Mouse (Mus musculus) liver, embryonic 16.5 days (tissue): ENCODE data around the gene Dag1. TPM values are rescaled to one million over a fixed set of nuclear protein-coding genes. Genes with fewer than 3 reads are reported as not detected.
"Not testable (repeated sequence)": the region's sequence is repeated elsewhere in the genome, so short reads cannot be mapped to it uniquely, and the experiment has no call there.

ENCODE experiments used
- ATAC-seq: fragments of 200-750 bp; cut with Nextera tagmentation; 2 replicates; pipeline ENCODE4 v1.8.0; 2017; ENCODE audit warnings: low read depth, mild to moderate bottlenecking, moderate number of reproducible peaks, moderate library complexity
- H3K27ac ChIP-seq: fragments of 300-500 bp; sonication (generic); 2 replicates; pipeline ENCODE4 v1.5.1; 2014; ENCODE audit warnings: mild to moderate bottlenecking, low read length
- H3K27me3 ChIP-seq: fragments of 300-500 bp; sonication (generic); 2 replicates; pipeline ENCODE4 v1.6.1; 2014; ENCODE audit warnings: low read depth, low read length, mixed read lengths; ENCODE audit not compliant: control insufficient read depth, insufficient read depth
- H3K36me3 ChIP-seq: fragments of 300-500 bp; sonication (generic); 2 replicates; pipeline ENCODE4 v1.6.1; 2014; ENCODE audit warnings: mild to moderate bottlenecking; ENCODE audit not compliant: control insufficient read depth, insufficient read depth
- H3K4me1 ChIP-seq: fragments of 300-500 bp; sonication (generic); 2 replicates; pipeline ENCODE4 v1.6.1; 2014; ENCODE audit warnings: low read depth, low read length, mixed read lengths; ENCODE audit not compliant: control insufficient read depth
- H3K4me2 ChIP-seq: fragments of 300-500 bp; sonication (generic); 2 replicates; pipeline ENCODE4 v1.6.1; 2014; ENCODE audit warnings: low read depth, low read length, mixed read lengths
- H3K4me3 ChIP-seq: fragments of 300-500 bp; sonication (generic); 2 replicates; pipeline ENCODE4 v1.5.1; 2014; ENCODE audit warnings: low read depth, mild to moderate bottlenecking, low read length
- H3K9ac ChIP-seq: fragments of 300-500 bp; sonication (generic); 2 replicates; pipeline ENCODE4 v1.6.1; 2014; ENCODE audit warnings: low read depth, low read length
- H3K9me3 ChIP-seq: fragments of 300-500 bp; sonication (generic); replicated peaks from 2 replicates; pipeline ENCODE4 v1.6.1; 2016; ENCODE audit warnings: low read length; ENCODE audit not compliant: control insufficient read depth
- WGBS: fragments of 180-500 bp; shearing (Covaris S2); extraction: QIAGEN DNeasy Blood & Tissue Kit; methylation state at CpG from one replicate; pipeline ENCODE4 v1.1.7; 2014; ENCODE audit not compliant: insufficient replicate concordance; 5-methylcytosine and 5-hydroxymethylcytosine counted together
- polyA plus RNA-seq: library from polyadenylated mRNA; unstranded; fragments of >200 nt; fragmentation: Nextera tagmentation; extraction: Ambion mirVana; gene quantifications from 2 replicates; pipeline ENCODE4 v1.2.1, GENCODE M21; 2015

Gene Dag1
- polyA plus RNA-seq, 1 experiment from 2014 or later, result 20.4 TPM

DNA sequence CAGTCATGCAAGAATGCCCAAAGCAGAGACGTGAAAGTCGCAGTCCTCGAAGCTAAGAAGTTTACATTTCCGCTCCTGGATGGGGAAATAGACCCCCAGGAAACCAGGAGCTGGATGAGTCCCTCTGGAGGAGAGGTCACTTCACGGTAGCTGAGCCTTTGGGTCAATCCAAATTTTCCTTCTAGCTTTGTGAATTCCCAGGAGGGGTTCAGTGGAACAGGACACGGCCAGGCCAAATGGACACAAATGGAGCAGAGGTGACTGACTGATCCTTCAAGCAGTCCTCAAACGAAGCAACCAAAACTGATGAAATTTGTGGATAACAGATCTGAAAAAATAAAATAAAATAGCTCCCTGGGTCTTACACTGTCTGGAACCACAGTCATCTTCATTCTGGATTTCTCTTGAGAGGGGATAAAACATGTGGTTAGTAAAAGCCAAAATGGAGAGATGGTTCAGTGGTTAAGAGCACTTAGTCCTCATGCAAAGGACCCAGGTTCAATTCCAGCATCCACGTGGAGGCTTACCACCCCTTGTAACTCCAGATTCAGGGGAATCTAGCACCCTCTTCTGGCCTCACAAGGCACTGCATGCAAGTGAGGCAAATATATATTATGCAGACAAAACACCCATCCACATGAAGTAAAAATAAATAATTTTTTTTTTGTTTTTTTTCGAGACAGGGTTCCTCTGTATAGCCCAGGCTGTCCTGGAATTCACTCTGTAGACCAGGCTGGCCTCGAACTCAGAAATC, 15.1 kb upstream of the Dag1 start:
- Histone ChIP-seq H3K4me3 (no peak overlapping the region), H3K36me3 (no peaks in the 10 kb centered on the region), H3K4me2 (no peak overlapping the region), H3K27me3 (no peaks in the 10 kb centered on the region), H3K4me1 (peaks cover 6% of the 10 kb centered on the region; the same call in 1 of the 2 replicates), H3K27ac (no peak overlapping the region), H3K9ac (no peak overlapping the region), H3K9me3 (no peaks in the 10 kb centered on the region)
- no peak for ATAC-seq
- 54% methylated on average over 10 of the region's 10 CpGs for WGBS

DNA sequence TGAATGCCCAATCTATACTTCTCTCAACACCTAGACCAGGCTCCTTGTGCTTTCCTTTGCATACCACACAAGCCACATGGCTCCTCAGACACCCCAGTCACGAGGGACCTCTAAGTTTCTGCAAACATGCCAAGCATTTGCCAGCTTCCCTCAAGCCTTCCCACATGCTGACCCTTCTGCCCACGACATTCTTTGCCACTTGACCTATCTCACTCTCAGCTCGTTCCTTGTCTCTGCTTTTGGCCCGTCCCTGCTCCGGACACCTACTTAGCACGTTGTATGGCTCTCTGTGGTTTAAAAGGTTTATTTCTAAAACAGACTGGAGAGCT, 11.5 kb upstream of the Dag1 start:
- Histone ChIP-seq H3K4me1 (peaks cover 6% of the 10 kb centered on the region), H3K9ac (no peak overlapping the region), H3K36me3 (no peaks in the 10 kb centered on the region), H3K4me3 (no peak overlapping the region), H3K27me3 (no peaks in the 10 kb centered on the region), H3K27ac (no peak overlapping the region), H3K4me2 (no peak overlapping the region), H3K9me3 (no peaks in the 10 kb centered on the region)
- ATAC-seq, result no peak
- WGBS, result 40% methylated on average over 6 of the region's 6 CpGs

DNA sequence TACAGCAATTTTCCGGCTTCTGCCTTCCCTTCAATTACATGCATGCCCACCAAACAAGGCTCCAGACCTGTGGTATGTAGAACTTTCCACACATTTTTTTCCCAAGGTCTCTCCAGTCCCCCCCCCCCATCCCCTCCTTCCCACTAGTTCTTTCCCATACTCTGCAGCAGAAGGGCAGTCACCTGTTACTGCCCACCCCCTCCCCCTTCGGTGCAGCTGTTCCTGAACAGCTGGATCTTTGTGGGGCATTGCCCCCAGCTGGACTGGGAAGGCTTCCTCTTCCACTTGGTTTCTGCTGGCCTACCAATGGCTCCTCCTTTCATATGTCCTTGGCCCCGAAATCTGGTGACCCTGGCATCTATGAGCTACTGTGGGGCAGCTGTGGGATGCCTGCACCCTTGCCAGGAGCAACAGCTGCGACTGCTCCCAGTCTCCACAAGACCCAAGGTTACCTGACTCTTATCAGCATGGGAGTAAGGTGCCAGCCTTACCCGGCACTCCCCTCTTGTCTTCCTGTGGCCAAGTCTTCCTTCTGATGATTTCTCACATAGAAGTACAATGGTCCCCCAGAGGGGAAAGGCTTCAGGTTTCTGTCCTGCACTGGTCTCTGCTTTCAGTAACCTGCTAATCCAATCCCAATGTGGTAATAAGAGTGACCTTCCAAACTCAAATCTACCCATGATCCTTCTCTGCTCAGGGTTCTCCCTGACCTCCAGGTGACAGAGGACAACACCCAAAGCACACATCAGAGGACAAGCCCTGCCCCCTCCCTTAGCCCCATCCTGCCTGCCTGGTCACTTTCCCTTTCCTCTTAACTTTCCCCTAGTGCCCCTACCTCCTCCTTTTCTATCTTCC, 10.9 kb upstream of the Dag1 start:
- Histone ChIP-seq H3K4me1 (peaks cover 6% of the 10 kb centered on the region), H3K9me3 (no peaks in the 10 kb centered on the region), H3K36me3 (no peaks in the 10 kb centered on the region), H3K4me2 (no peak overlapping the region), H3K9ac (no peak overlapping the region), H3K27ac (no peak overlapping the region), H3K4me3 (no peak overlapping the region), H3K27me3 (no peaks in the 10 kb centered on the region)
- whole genome bisulfite sequencing, result 55% methylated on average over 5 of the region's 5 CpGs
- ATAC-seq, result peak; percentile 72

DNA sequence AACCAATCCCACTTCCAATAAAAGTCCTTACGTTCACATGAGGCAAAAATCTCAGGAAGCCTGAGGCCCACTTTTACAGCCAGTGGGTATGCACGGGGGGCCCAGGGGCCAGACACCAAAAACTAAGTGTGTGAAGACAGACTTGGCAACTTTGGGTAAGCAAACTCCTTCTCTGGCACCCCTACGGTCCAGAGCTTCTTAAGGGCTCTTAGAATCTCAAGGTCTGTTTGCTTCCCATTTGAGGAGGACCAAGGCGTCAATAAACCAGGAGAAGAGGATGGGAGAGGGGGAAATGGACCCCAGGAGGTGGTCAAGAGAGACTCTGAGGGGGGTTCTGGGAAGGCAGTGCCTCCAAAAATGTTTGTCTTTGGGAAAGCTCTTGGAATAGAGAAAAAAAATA, 9.7 kb upstream of the Dag1 start:
- ATAC-seq, result no peak
- H3K4me2 ChIP-seq, result no peak overlapping the region
- H3K27ac ChIP-seq, result no peak overlapping the region
- no peaks in the 10 kb centered on the region for H3K36me3 ChIP-seq
- H3K9me3 ChIP-seq, result no peaks in the 10 kb centered on the region
- H3K4me3 ChIP-seq, result no peak overlapping the region
- WGBS, result 63% methylated on average over 4 of the region's 4 CpGs
- H3K4me1 ChIP-seq, result peaks cover 6% of the 10 kb centered on the region
- no peaks in the 10 kb centered on the region for H3K27me3 ChIP-seq
- H3K9ac ChIP-seq, result no peak overlapping the region

DNA sequence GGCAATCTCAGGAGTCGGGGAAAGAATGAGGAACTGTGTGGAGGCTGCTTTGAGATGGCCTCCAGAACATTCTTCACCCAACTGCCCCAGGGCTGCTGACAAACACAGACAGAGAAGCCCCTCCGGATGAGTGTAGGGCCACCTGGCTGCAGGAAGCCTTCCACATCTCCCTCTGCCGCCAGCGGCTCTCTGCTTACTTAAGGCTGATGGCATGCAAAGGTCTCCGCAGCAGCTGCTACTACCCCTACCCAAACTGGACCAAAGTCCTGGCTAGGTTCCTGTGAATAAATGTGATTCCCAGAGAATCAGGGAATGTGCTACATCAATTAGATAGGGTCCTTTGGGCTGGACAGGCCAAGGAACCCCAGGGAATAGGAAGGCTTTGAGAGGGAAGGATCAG, 8.9 kb upstream of the Dag1 start:
- Histone ChIP-seq H3K4me2 (no peak overlapping the region), H3K9ac (no peak overlapping the region), H3K4me1 (peaks cover 6% of the 10 kb centered on the region), H3K27ac (no peak overlapping the region), H3K27me3 (no peaks in the 10 kb centered on the region), H3K4me3 (no peak overlapping the region), H3K36me3 (no peaks in the 10 kb centered on the region), H3K9me3 (no peaks in the 10 kb centered on the region)
- ATAC-seq, result no peak
- 48% methylated on average over 5 of the region's 5 CpGs for WGBS

DNA sequence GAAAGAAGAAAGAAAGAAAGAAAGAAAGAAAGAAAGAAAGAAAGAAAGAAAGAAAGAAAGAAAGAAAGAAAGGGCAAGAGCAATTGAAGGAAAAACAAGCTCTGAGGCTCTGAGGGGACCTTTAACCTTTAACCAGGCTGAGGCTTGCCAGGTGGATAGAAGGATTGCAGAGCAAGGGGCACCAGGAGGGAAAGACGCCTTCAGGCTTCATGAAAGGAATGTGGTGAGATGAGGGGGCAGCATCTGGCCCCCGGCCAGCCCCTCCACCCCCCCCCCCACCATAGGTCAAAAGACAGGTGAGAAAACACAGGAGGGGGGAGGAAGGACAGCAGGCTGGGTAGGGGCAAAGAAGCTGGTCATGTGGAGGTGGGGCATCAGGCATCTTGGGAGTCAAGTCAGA, 8.2 kb upstream of the Dag1 start:
- WGBS, result 42% methylated on average over 2 of the region's 2 CpGs
- no peak for ATAC-seq
- H3K4me1 ChIP-seq, result peaks cover 6% of the 10 kb centered on the region
- H3K9me3 ChIP-seq, result no peaks in the 10 kb centered on the region
- no peak overlapping the region for H3K4me3 ChIP-seq
- H3K27me3 ChIP-seq, result no peaks in the 10 kb centered on the region
- no peaks in the 10 kb centered on the region for H3K36me3 ChIP-seq
- H3K9ac ChIP-seq, result no peak overlapping the region
- no peak overlapping the region for H3K27ac ChIP-seq
- no peak overlapping the region for H3K4me2 ChIP-seq

DNA sequence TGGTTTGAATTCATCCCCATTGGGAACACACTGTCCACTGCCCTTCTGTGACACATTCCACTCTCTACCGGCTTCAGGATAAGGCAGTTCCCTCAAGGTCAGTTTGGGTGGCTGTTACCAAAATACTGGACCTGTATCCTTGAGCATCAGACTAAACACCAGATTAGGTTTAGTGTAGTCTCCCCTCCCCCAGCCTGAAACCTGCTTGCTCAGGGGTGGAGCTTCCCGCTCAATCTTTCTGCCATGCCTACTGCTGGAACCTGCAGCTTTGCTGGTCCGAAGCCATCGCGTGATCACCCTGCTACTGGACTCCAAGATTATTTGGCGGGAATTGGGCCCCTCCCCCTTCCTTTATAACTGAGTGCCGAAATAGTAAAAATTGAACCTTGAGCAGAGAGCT, 4.9 kb upstream of the Dag1 start:
- H3K27ac ChIP-seq, H3K4me3 ChIP-seq, H3K4me1 ChIP-seq, H3K36me3 ChIP-seq, H3K9ac ChIP-seq, H3K4me2 ChIP-seq, H3K9me3 ChIP-seq, ATAC-seq, H3K27me3 ChIP-seq: not testable (repeated sequence)
- 68% methylated on average over 6 of the region's 7 CpGs for WGBS

DNA sequence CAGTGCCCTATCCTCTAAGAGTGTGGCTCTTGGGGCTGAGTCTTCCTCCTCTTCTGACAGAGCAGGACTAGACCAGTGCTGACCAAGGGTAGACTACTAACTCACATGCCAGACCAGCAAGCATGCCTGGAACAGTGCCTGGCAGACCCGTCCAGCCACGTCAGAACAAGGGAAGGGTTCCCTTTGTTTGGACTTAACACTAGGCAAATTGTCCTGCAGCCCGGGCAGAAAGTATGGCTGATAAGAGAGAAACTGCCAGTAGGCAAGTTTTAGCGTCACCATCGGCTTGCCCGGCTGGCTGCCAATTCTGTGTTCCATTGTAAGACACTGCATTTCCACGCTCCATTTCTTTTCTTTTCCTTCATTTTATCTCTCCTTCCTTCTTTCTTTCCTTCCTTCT, 3.9 kb upstream of the Dag1 start:
- 59% methylated on average over 7 of the region's 7 CpGs for WGBS
- Histone ChIP-seq H3K9me3 (no peaks in the 10 kb centered on the region), H3K4me1 (peaks cover 11% of the 10 kb centered on the region), H3K9ac (no peak overlapping the region), H3K27me3 (no peaks in the 10 kb centered on the region), H3K4me3 (no peak overlapping the region), H3K36me3 (no peaks in the 10 kb centered on the region), H3K4me2 (no peak overlapping the region), H3K27ac (no peak overlapping the region)
- ATAC-seq, result no peak

DNA sequence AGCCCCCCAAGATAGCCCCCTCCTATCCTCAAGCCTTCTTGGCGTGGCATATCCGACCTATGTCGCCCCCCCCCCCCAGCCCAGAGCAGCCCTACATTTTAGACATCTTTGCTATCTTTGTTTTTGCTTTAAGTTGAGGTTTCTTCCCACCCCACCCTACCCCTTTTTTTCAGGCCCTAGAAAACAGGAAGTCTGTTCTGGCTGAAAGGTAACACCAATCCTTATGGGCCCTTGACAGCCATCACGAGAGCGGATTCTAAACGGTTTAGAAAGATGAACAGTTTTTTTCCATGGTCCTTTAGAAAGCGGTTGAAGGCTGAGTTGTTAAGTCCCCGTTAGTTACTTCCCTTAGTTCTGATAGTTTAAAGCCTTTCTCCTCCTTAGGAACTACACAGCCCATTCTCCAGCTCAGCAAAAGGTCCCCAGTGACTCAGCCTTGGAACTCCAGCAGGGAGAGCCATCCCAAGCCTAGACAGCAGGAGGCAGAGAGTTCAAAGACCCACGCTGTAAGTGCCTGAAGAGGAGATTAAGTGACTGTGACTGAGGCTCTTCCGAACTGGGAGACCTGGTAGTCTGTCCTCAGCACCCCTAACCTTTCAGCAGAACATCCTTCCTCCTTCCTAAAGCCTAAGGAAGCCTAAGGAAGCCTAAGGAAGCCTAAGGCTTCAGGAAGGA, 2.6 kb upstream of the Dag1 start:
- 35% methylated on average over 10 of the region's 10 CpGs for WGBS
- Histone ChIP-seq H3K4me1 (peaks cover 21% of the 10 kb centered on the region), H3K9me3 (no peaks in the 10 kb centered on the region), H3K9ac (no peak overlapping the region), H3K27me3 (no peaks in the 10 kb centered on the region), H3K36me3 (no peaks in the 10 kb centered on the region), H3K27ac (no peak overlapping the region), H3K4me2 (no peak overlapping the region), H3K4me3 (no peak overlapping the region)
- ATAC-seq, result no peak
